Mouse (Mus musculus) G1E (cell line): ENCODE results near the gene Idh3b. TPM values are rescaled to one million over a fixed set of nuclear protein-coding genes. Genes with fewer than 3 reads are reported as not detected.

Experiments used
- ATAC-seq: 2 replicates; pipeline ENCODE4 v1.8.0; 2016; ENCODE audit warnings: mild to moderate bottlenecking; ENCODE audit not compliant: insufficient number of reproducible peaks, poor library complexity, low FRiP score, severe bottlenecking; ENCODE audit errors: extremely low read depth
- DNase-seq: peaks from one replicate; pipeline ENCODE4 v3.0.0; 2012; ENCODE audit warnings: low spot score
- H3K27me3 ChIP-seq: 2 replicates; pipeline ENCODE4 v1.6.1; 2012; ENCODE audit warnings: mild to moderate bottlenecking, low read length, inconsistent platforms; ENCODE audit not compliant: insufficient read depth
- H3K36me3 ChIP-seq: replicated peaks from 2 replicates; pipeline ENCODE3; 2012; ENCODE audit warnings: mild to moderate bottlenecking, inconsistent platforms
- H3K4me1 ChIP-seq: 2 replicates; pipeline ENCODE4 v1.6.1; 2012; ENCODE audit warnings: low read depth, low read length, inconsistent platforms, mixed read lengths; ENCODE audit not compliant: insufficient read depth
- H3K4me3 ChIP-seq: 2 replicates; pipeline ENCODE4 v1.5.1; 2012; ENCODE audit warnings: low read depth, mild to moderate bottlenecking, inconsistent platforms, low read length, moderate library complexity, mixed read lengths
- H3K9me3 ChIP-seq: replicated peaks from 2 replicates; pipeline ENCODE4 v1.6.1; 2012; ENCODE audit warnings: inconsistent platforms
- CTCF ChIP-seq: IDR thresholded peaks from 2 replicates; pipeline ENCODE4 v1.5.1; 2012; ENCODE audit warnings: low read depth, low read length, inconsistent platforms, mixed read lengths
- GATA1 ChIP-seq: IDR thresholded peaks from 2 replicates; pipeline ENCODE4 v1.6.1; 2012; ENCODE audit warnings: borderline replicate concordance, low read length, inconsistent platforms, mixed read lengths
- GATA2 ChIP-seq: IDR thresholded peaks from 2 replicates; pipeline ENCODE4 v1.6.1; 2012; ENCODE audit warnings: low read depth, low read length, inconsistent platforms, borderline replicate concordance
- POLR2AphosphoS5 ChIP-seq: IDR thresholded peaks from 2 replicates; pipeline ENCODE4 v1.6.1; 2012; ENCODE audit warnings: low read depth, low read length, inconsistent platforms; ENCODE audit not compliant: insufficient replicate concordance
- TAL1 ChIP-seq: conservative IDR thresholded peaks from 2 replicates; pipeline ENCODE4 v1.6.1; 2012; ENCODE audit warnings: low read depth, low read length, inconsistent platforms, mixed read lengths
- polyA plus RNA-seq: library from polyadenylated mRNA; stranded (reverse); fragments of >175 nt; gene quantifications from 2 replicates; pipeline ENCODE4 v1.2.3, GENCODE M21; 2012
- total RNA-seq, 2 experiments: library from RNA; stranded (forward) in 1 of 2; stranded (reverse) in 1 of 2; fragments of 200-1000 nt in 1 of 2; fragments of >200 nt in 1 of 2; fragmentation: Nextera tagmentation in 1 of 2; gene quantifications; 2 replicates each; pipeline ENCODE4 v1.2.3; 2014 to 2017

Idh3b gene
- total RNA-seq (2014; fragmentation: Nextera tagmentation) (381 and 449 TPM in 2 replicates), total RNA-seq (2017) (171 and 172 TPM in 2 replicates), polyA plus RNA-seq (118 and 132 TPM in 2 replicates)

GRCm38 (mm10) chr2:130283854-130284654 is at the start of gene Idh3b:
TSS of gene Idh3b (minus strand) at chr2:130284547.
- Histone ChIP-seq H3K4me3 (peak within 1 kb of the TSS; percentile 97), H3K27me3 (no peaks in the 10 kb centered on the region), H3K9me3 (no peaks in the 10 kb centered on the region), H3K36me3 (peaks cover 60% of the 10 kb centered on the region), H3K4me1 (peaks cover 53% of the 10 kb centered on the region)
- DNase-seq (peak; percentile 82), ATAC-seq (peak; percentile 66)
- TF ChIP-seq POLR2AphosphoS5 (no peak), GATA2 (no peak), TAL1 (no peak), CTCF (no peak), GATA1 (no peak)

GRCm38 (mm10) chr2:130329502-130329901 is 45.2 kb upstream of the Idh3b start:
- TF ChIP-seq POLR2AphosphoS5 (no peak), CTCF (no peak), TAL1 (no peak), GATA2 (no peak), GATA1 (no peak)
- Histone ChIP-seq H3K36me3 (no peaks in the 10 kb centered on the region), H3K27me3 (peaks cover 2% of the 10 kb centered on the region; the same call in 1 of the 2 replicates), H3K4me3 (no peak overlapping the region), H3K4me1 (no peaks in the 10 kb centered on the region), H3K9me3 (no peaks in the 10 kb centered on the region)
- ATAC-seq (no peak), DNase-seq (no peak)

GRCm38 (mm10) chr2:130327057-130327456 is 42.7 kb upstream of the Idh3b start:
- TF ChIP-seq GATA1: no peak
- no peak for TF ChIP-seq GATA2
- no peak for TF ChIP-seq POLR2AphosphoS5
- TF ChIP-seq TAL1: no peak
- no peak for TF ChIP-seq CTCF
- ATAC-seq (no peak), DNase-seq (no peak)
- no peak overlapping the region for H3K4me3 ChIP-seq
- H3K9me3 ChIP-seq: no peaks in the 10 kb centered on the region
- H3K27me3 ChIP-seq: peaks cover 3% of the 10 kb centered on the region
- no peaks in the 10 kb centered on the region for H3K4me1 ChIP-seq
- no peaks in the 10 kb centered on the region for H3K36me3 ChIP-seq

GRCm38 (mm10) chr2:130303014-130303413 is 18.7 kb upstream of the Idh3b start:
- peaks cover 62% of the 10 kb centered on the region for H3K27me3 ChIP-seq
- no peaks in the 10 kb centered on the region for H3K36me3 ChIP-seq
- no peak for TF ChIP-seq TAL1
- no peak for TF ChIP-seq POLR2AphosphoS5
- TF ChIP-seq GATA1: no peak
- TF ChIP-seq CTCF: no peak
- TF ChIP-seq GATA2: no peak
- H3K4me3 ChIP-seq: no peak overlapping the region
- H3K9me3 ChIP-seq: no peaks in the 10 kb centered on the region
- DNase-seq (no peak), ATAC-seq (no peak)
- no peaks in the 10 kb centered on the region for H3K4me1 ChIP-seq

- no peak for ATAC-seq
Measured at GRCm38 (mm10) chr2:130297580-130297979, 13.2 kb upstream of the Idh3b start.

DNA sequence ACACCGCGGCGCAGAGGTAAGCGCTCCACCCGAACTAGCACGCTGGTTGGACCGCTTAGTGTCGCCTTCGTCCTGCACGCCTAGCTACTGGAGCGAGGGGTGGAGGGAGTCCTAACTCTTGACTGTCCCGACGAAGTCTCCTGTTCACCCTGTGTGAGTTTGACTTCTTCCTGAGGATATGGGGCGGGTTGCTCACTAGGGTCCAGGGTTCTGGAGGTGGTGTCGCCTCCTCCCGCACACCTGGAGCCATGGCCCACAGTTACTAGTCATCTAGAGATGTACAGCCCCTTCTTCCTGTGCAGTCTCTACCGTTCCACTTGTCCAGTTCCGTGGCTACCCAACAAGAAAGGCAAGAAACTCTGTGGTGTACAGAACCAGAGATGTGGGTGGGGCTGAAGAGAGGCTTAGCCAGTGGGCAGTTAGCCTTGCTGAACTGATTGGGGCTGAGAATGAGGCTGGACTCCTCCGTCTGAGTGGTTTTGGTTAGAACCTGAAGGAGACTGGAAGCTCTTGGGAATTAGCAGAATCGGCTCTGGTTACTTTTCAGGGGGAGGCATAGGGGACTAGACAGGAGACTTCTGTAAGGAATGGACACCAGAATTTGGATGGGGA is 11.9 kb upstream of the Idh3b start:
- ATAC-seq (no peak), DNase-seq (no peak)
- no peak overlapping the region for H3K4me3 ChIP-seq
- peaks cover 58% of the 10 kb centered on the region for H3K27me3 ChIP-seq
- peaks cover 14% of the 10 kb centered on the region for H3K4me1 ChIP-seq
- H3K36me3 ChIP-seq: peaks cover 4% of the 10 kb centered on the region
- no peak for TF ChIP-seq POLR2AphosphoS5
- no peak for TF ChIP-seq TAL1
- no peak for TF ChIP-seq GATA1
- no peak for TF ChIP-seq GATA2
- TF ChIP-seq CTCF: no peak
- peaks cover 7% of the 10 kb centered on the region; the same call in 1 of the 2 replicates for H3K9me3 ChIP-seq

More at GRCm38 (mm10) chr2:130297580-130297979, 13.2 kb upstream of the Idh3b start:
- H3K9me3 ChIP-seq: peaks cover 7% of the 10 kb centered on the region; the same call in 1 of the 2 replicates
- no peak for TF ChIP-seq TAL1
- no peak for TF ChIP-seq GATA1
- TF ChIP-seq POLR2AphosphoS5: no peak
- no peak for TF ChIP-seq GATA2
- no peak for TF ChIP-seq CTCF
- peaks cover 13% of the 10 kb centered on the region for H3K4me1 ChIP-seq
- no peak for DNase-seq
- H3K36me3 ChIP-seq: no peaks in the 10 kb centered on the region
- H3K4me3 ChIP-seq: no peak overlapping the region
- peaks cover 65% of the 10 kb centered on the region for H3K27me3 ChIP-seq
